Mouse (Mus musculus) MEL (cell line): ENCODE results near the gene Tm9sf1. TPM values are rescaled to one million over a fixed set of nuclear protein-coding genes. Genes with fewer than 3 reads are reported as not detected.

Experiments used
- DNase-seq: peaks from one replicate; pipeline ENCODE4 v3.0.0; 2011; ENCODE audit warnings: low read depth, low spot score
- H3K27ac ChIP-seq: 2 replicates; pipeline ENCODE4 v1.5.1; 2012; ENCODE audit warnings: low read depth, mild to moderate bottlenecking, control low read depth, low read length, moderate library complexity; ENCODE audit not compliant: control insufficient read depth
- H3K27me3 ChIP-seq, 2 experiments: fragments of 150-350 bp in 1 of 2; sonication (generic) in 1 of 2; 2 replicates each; pipeline ENCODE4 v1.6.1; 2012; ENCODE audit warnings: low read length in 2 of 2, mild to moderate bottlenecking in 2 of 2, improper control_type of control experiment in 1 of 2, moderate library complexity in 1 of 2; ENCODE audit not compliant: insufficient read depth in 2 of 2, control insufficient read depth in 1 of 2
- H3K36me3 ChIP-seq, 2 experiments: 2 replicates each; pipeline ENCODE4 v1.6.1; 2012 to 2014; ENCODE audit warnings: low read length in 2 of 2, improper control_type of control experiment in 1 of 2, inconsistent platforms in 1 of 2, mild to moderate bottlenecking in 1 of 2; ENCODE audit not compliant: insufficient read depth in 2 of 2, control insufficient read depth in 1 of 2
- H3K4me1 ChIP-seq, 2 experiments: fragments of 150-350 bp in 1 of 2; sonication (generic) in 1 of 2; 2 replicates each; pipeline ENCODE4 v1.6.1; 2012; ENCODE audit warnings: low read length in 2 of 2, improper control_type of control experiment in 1 of 2, mild to moderate bottlenecking in 1 of 2; ENCODE audit not compliant: insufficient read depth in 2 of 2, control insufficient read depth in 1 of 2
- H3K4me3 ChIP-seq, 2 experiments: fragments of 150-350 bp in 1 of 2; sonication (generic) in 1 of 2; 2 replicates each; pipeline ENCODE4 v1.5.1; 2012; ENCODE audit warnings: low read depth in 2 of 2, low read length in 2 of 2, mild to moderate bottlenecking in 2 of 2, moderate library complexity in 2 of 2, control low read depth in 1 of 2, improper control_type of control experiment in 1 of 2; ENCODE audit not compliant: control insufficient read depth in 1 of 2, insufficient read depth in 1 of 2
- H3K79me2 ChIP-seq: 2 replicates; pipeline ENCODE4 v1.6.1; 2012; ENCODE audit warnings: mild to moderate bottlenecking, low read length, moderate library complexity; ENCODE audit not compliant: control insufficient read depth, poor library complexity, insufficient read depth
- H3K9ac ChIP-seq: 2 replicates; pipeline ENCODE4 v1.6.1; 2012; ENCODE audit warnings: low read depth, mild to moderate bottlenecking, control low read depth, low read length, moderate library complexity; ENCODE audit not compliant: control insufficient read depth, poor library complexity, severe bottlenecking
- H3K9me3 ChIP-seq: fragments of 150-350 bp; sonication (generic); replicated peaks from 2 replicates; pipeline ENCODE4 v1.6.1; 2012; ENCODE audit warnings: mild to moderate bottlenecking, low read length, improper control_type of control experiment, moderate library complexity; ENCODE audit not compliant: insufficient read depth
- BHLHE40 ChIP-seq: IDR thresholded peaks from 2 replicates; pipeline ENCODE4 v1.6.1; 2012; ENCODE audit warnings: low read depth, mild to moderate bottlenecking, inconsistent platforms, low read length, improper control_type of control experiment, borderline replicate concordance
- CHD1 ChIP-seq: IDR thresholded peaks from 2 replicates; pipeline ENCODE4 v1.6.1; 2012; ENCODE audit warnings: low read depth, mild to moderate bottlenecking, inconsistent platforms, low read length, improper control_type of control experiment
- CHD2 ChIP-seq: IDR thresholded peaks from 2 replicates; pipeline ENCODE4 v1.6.1; 2011; ENCODE audit warnings: low read length, improper control_type of control experiment
- CTCF ChIP-seq, 3 experiments: IDR thresholded peaks in 2 of 3; conservative IDR thresholded peaks in 1 of 3; 2 replicates each; pipeline ENCODE4 v1.5.1; 2011 to 2012; ENCODE audit warnings: low read length in 3 of 3, low read depth in 2 of 3, mild to moderate bottlenecking in 2 of 3, improper control_type of control experiment in 1 of 3, inconsistent platforms in 1 of 3, mixed read lengths in 1 of 3, moderate library complexity in 1 of 3; ENCODE audit not compliant: control insufficient read depth in 1 of 3, insufficient read depth in 1 of 3, poor library complexity in 1 of 3, severe bottlenecking in 1 of 3
- GABPA ChIP-seq: IDR thresholded peaks from 2 replicates; pipeline ENCODE4 v1.6.1; 2012; ENCODE audit warnings: low read depth, mild to moderate bottlenecking, inconsistent platforms, low read length, improper control_type of control experiment, moderate library complexity
- GATA1 ChIP-seq: IDR thresholded peaks from 2 replicates; pipeline ENCODE4 v1.6.1; 2011; ENCODE audit warnings: low read depth, low read length, improper control_type of control experiment
- HCFC1 ChIP-seq: IDR thresholded peaks from 2 replicates; pipeline ENCODE4 v1.6.1; 2012; ENCODE audit warnings: low read depth, mild to moderate bottlenecking, inconsistent platforms, low read length, improper control_type of control experiment, moderate library complexity
- JUND ChIP-seq: IDR thresholded peaks from 2 replicates; pipeline ENCODE4 v1.6.1; 2011; ENCODE audit warnings: low read depth, mild to moderate bottlenecking, improper control_type of control experiment, low read length
- KAT2A ChIP-seq: conservative IDR thresholded peaks from 2 replicates; pipeline ENCODE4 v1.6.1; 2012; ENCODE audit warnings: low read depth, low read length, improper control_type of control experiment, inconsistent platforms
- MAFK ChIP-seq: IDR thresholded peaks from 2 replicates; pipeline ENCODE4 v1.6.1; 2011; ENCODE audit warnings: low read depth, mild to moderate bottlenecking, low read length, improper control_type of control experiment, borderline replicate concordance
- MAX ChIP-seq: IDR thresholded peaks from 2 replicates; pipeline ENCODE4 v1.6.1; 2011; ENCODE audit warnings: low read length, improper control_type of control experiment
- MEF2A ChIP-seq: IDR thresholded peaks from 2 replicates; pipeline ENCODE4 v1.6.1; 2014; ENCODE audit warnings: low read depth, mild to moderate bottlenecking, inconsistent platforms, low read length, improper control_type of control experiment; ENCODE audit not compliant: poor library complexity, insufficient replicate concordance, severe bottlenecking; ENCODE audit errors: extremely low read depth
- MXI1 ChIP-seq: IDR thresholded peaks from 2 replicates; pipeline ENCODE4 v1.6.1; 2011; ENCODE audit warnings: mild to moderate bottlenecking, low read depth, low read length, improper control_type of control experiment
- MYB ChIP-seq: IDR thresholded peaks from 2 replicates; pipeline ENCODE4 v1.6.1; 2011; ENCODE audit warnings: mild to moderate bottlenecking, low read depth, low read length, improper control_type of control experiment
- MYC ChIP-seq: IDR thresholded peaks from 2 replicates; pipeline ENCODE4 v1.6.1; 2011; ENCODE audit warnings: low read depth, mild to moderate bottlenecking, low read length, improper control_type of control experiment, moderate library complexity
- NELFE ChIP-seq: IDR thresholded peaks from 2 replicates; pipeline ENCODE4 v1.6.1; 2011; ENCODE audit warnings: low read depth, low read length, improper control_type of control experiment
- NRF1 ChIP-seq: IDR thresholded peaks from 2 replicates; pipeline ENCODE4 v1.6.1; 2014; ENCODE audit warnings: low read depth, mild to moderate bottlenecking, inconsistent platforms, low read length, improper control_type of control experiment, moderate library complexity; ENCODE audit not compliant: poor library complexity, insufficient read depth, severe bottlenecking
- POLR2A ChIP-seq, 2 experiments: IDR thresholded peaks; 2 replicates each; pipeline ENCODE4 v1.6.1; 2011 to 2012; ENCODE audit warnings: low read length in 2 of 2, mild to moderate bottlenecking in 2 of 2, control low read depth in 1 of 2, improper control_type of control experiment in 1 of 2, low read depth in 1 of 2, moderate library complexity in 1 of 2; ENCODE audit not compliant: control insufficient read depth in 1 of 2, insufficient read depth in 1 of 2, poor library complexity in 1 of 2
- POLR2AphosphoS5 ChIP-seq: IDR thresholded peaks from 2 replicates; pipeline ENCODE4 v1.6.1; 2012; ENCODE audit warnings: low read depth, borderline replicate concordance, mild to moderate bottlenecking, inconsistent platforms, low read length, moderate library complexity, mixed read lengths
- RCOR1 ChIP-seq: IDR thresholded peaks from 2 replicates; pipeline ENCODE4 v1.6.1; 2012; ENCODE audit warnings: low read depth, mild to moderate bottlenecking, inconsistent platforms, low read length, improper control_type of control experiment
- SMC3 ChIP-seq: IDR thresholded peaks from 2 replicates; pipeline ENCODE4 v1.6.1; 2011; ENCODE audit warnings: low read depth, low read length, improper control_type of control experiment
- TAL1 ChIP-seq: IDR thresholded peaks from 2 replicates; pipeline ENCODE4 v1.6.1; 2012; ENCODE audit warnings: mild to moderate bottlenecking, inconsistent platforms, low read length, moderate library complexity, mixed read lengths
- TBP ChIP-seq: IDR thresholded peaks from 2 replicates; pipeline ENCODE4 v1.8.0; 2011; ENCODE audit warnings: low read depth, low read length, improper control_type of control experiment
- UBTF ChIP-seq: IDR thresholded peaks from 2 replicates; pipeline ENCODE4 v1.6.1; 2012; ENCODE audit warnings: low read depth, mild to moderate bottlenecking, inconsistent platforms, low read length, improper control_type of control experiment, moderate library complexity, borderline replicate concordance; ENCODE audit not compliant: insufficient read depth
- USF2 ChIP-seq, 2 experiments: IDR thresholded peaks; 2 replicates each; pipeline ENCODE4 v1.6.1; 2011 to 2012; ENCODE audit warnings: improper control_type of control experiment in 2 of 2, low read length in 2 of 2, borderline replicate concordance in 1 of 2, inconsistent platforms in 1 of 2, low read depth in 1 of 2, mild to moderate bottlenecking in 1 of 2; ENCODE audit not compliant: insufficient read depth in 1 of 2
- ZC3H11A ChIP-seq: IDR thresholded peaks from 2 replicates; pipeline ENCODE4 v1.6.1; 2012; ENCODE audit warnings: low read depth, mild to moderate bottlenecking, inconsistent platforms, low read length, improper control_type of control experiment
- ZKSCAN1 ChIP-seq: IDR thresholded peaks from 2 replicates; pipeline ENCODE4 v1.6.1; 2012; ENCODE audit warnings: low read depth, mild to moderate bottlenecking, inconsistent platforms, low read length, improper control_type of control experiment, moderate library complexity
- ZNF384 ChIP-seq: IDR thresholded peaks from 2 replicates; pipeline ENCODE4 v1.6.1; 2012; ENCODE audit warnings: low read depth, mild to moderate bottlenecking, inconsistent platforms, low read length, improper control_type of control experiment
- polyA plus RNA-seq, 2 experiments: library from polyadenylated mRNA; stranded (reverse) in 1 of 2; unstranded in 1 of 2; fragments of >175 nt in 1 of 2; fragments of >200 nt in 1 of 2; gene quantifications; 2 replicates each; pipeline versions ENCODE4 v1.2.1 to v1.2.4; 2012; ENCODE audit warnings: low replicate concordance in 2 of 2, low read depth in 1 of 2; ENCODE audit not compliant: insufficient read length in 2 of 2, insufficient read depth in 1 of 2, missing spikeins in 1 of 2
- total RNA-seq: library from RNA; depleted of rRNA; stranded (reverse); fragments of 300-350 nt; gene quantifications from 2 replicates; pipeline ENCODE4 v1.2.3, GENCODE M21; 2012

Gene Tm9sf1
- total and polyA plus RNA-seq, 3 experiments: 60.5 to 80.1 TPM; not detected in 1

DNA sequence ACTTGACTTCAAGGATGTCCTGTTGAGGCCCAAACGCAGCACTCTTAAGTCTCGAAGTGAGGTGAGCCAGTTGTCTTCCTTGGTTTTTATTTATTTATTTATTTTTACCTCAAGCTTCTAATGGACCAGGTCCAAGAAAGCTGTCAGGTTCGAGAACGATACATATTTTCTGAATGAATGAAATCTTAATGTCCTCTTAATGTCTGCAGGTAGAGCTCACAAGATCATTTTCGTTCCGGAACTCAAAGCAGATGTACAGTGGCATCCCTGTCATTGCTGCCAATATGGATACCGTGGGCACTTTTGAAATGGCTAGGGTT lies 29.1 kb upstream of the Tm9sf1 start:
- H3K4me1 ChIP-seq: peaks cover 4 to 12% of the 10 kb centered on the region in 2 experiments; a peak in 3 of 4 replicates
- TF ChIP-seq RCOR1 (no peak), TAL1 (no peak), CTCF (IDR thresholded peaks at IDR 0.05 in 2 of 3, conservative IDR thresholded peaks at IDR 0.05 in 1 of 3; ENCODE audit: control insufficient read depth in 1 of 3, insufficient read depth in 1 of 3, low read depth in 2 of 3, low read length in 3 of 3, poor library complexity in 1 of 3, severe bottlenecking in 1 of 3) (no peak), MXI1 (no peak), SMC3 (no peak), MAX (no peak), GABPA (no peak), HCFC1 (no peak), NELFE (no peak), ZNF384 (no peak), TBP (no peak), MYC (no peak), BHLHE40 (no peak), ZKSCAN1 (no peak), MYB (no peak), KAT2A (no peak), UBTF (no peak)
- peaks cover 2 to 33% of the 10 kb centered on the region in 2 experiments; a peak in 3 of 4 replicates for H3K36me3 ChIP-seq
- peak overlapping the region; percentile 71 for H3K9ac ChIP-seq
- DNase-seq: no peak
- no peaks in the 10 kb centered on the region for H3K9me3 ChIP-seq
- H3K79me2 ChIP-seq: peaks cover 29% of the 10 kb centered on the region
- H3K4me3 ChIP-seq: peak overlapping the region; percentile 63 to 69
- H3K27ac ChIP-seq: peak overlapping the region; percentile 78
- no peaks in the 10 kb centered on the region for H3K27me3 ChIP-seq

DNA sequence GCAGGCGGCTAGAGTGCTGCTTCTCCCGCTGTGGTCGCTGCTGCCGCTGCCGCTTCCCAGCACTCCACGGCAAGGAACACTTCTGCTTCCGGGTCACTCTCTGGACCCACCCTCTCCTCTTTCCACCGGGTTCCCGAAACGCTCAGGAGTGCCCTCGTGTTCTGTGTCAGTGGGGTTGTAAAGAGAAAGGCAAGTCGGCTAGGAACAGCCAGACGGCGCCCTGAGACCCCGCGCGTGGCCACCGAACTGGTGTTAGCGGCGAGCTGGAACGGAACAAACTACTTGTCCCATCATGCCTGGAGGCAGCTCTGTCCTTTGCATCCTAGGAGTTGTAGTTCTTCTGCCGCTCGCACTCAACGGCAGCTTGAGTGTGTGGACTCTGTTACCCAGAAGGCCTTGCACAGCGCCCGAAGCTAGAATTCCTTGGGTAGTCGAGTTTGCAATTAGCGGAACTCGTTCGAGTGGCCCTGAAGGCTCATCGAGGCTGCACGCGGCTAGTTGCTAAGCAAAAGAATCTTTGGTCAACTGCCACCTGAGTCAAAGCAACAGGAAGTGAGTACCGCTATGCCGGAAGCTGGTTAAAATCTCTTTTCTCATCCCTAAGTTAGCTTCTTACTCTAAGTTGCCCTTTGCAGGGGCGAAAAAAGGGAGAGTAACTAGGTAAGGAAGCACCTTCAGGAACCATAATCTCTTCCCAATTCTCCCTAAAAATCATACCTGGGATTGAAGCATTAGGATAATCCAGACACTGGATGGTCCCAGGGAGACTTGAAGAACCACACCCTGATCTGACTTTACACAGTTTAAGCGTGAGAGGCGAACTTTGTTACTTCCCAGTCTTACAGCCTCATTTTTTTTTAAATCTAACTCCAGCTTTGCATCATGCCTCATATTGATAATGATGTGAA lies 28.5 kb upstream of the Tm9sf1 start, which contains the start of the genes Gmpr2 and Nedd8:
Gene Gmpr2, plus strand, starts transcription at position 109 of the 908 bp plus-strand sequence.
Gene Nedd8, minus strand, starts transcription at position 292 of the 908 bp plus-strand sequence.
- Histone ChIP-seq H3K9me3 (no peaks in the 10 kb centered on the region), H3K27ac (peak within 1 kb of the TSS; percentile 93), H3K9ac (peak within 1 kb of the TSS; percentile 78), H3K4me3 (peak within 1 kb of the TSS; percentile 69 to 70), H3K36me3 (peaks cover 0 to 37% of the 10 kb centered on the region in 2 experiments; a peak in 2 of 4 replicates), H3K27me3 (no peaks in the 10 kb centered on the region), H3K79me2 (peaks cover 30% of the 10 kb centered on the region), H3K4me1 (peaks cover 7 to 15% of the 10 kb centered on the region in 2 experiments; a peak in 3 of 4 replicates)
- peak; percentile 100 for DNase-seq
- TF ChIP-seq UBTF (no peak), MXI1 (peak; percentile 97), MYB (peak; percentile 64), JUND (no peak), CHD1 (no peak), GATA1 (no peak), MYC (peak; percentile 97), NRF1 (no peak), CHD2 (peak; percentile 72), HCFC1 (peak; percentile 97), TBP (peak; percentile 49), ZC3H11A (no peak), POLR2A (IDR thresholded peaks at IDR 0.05; ENCODE audit: control insufficient read depth in 1 of 2, insufficient read depth in 1 of 2, low read depth in 1 of 2, low read length in 2 of 2, poor library complexity in 1 of 2) (peak; percentile 40 to 74; a peak in 1 of 4 replicates), BHLHE40 (no peak), ZNF384 (peak; percentile 53), USF2 (IDR thresholded peaks at IDR 0.05; ENCODE audit: borderline replicate concordance in 1 of 2, insufficient read depth in 1 of 2, low read depth in 1 of 2, low read length in 2 of 2) (no peak), MAFK (no peak), MEF2A (no peak), KAT2A (peak; percentile 100), POLR2AphosphoS5 (no peak)
